Mouse (Mus musculus): ENCODE measurements at regions not wholly inside any gene's neighbourhood (a gene's known extent, or its start where the extent isn't known, plus 50 kb on each side); places are given as distances from the start of the nearest gene placed in this dataset.

DNA sequence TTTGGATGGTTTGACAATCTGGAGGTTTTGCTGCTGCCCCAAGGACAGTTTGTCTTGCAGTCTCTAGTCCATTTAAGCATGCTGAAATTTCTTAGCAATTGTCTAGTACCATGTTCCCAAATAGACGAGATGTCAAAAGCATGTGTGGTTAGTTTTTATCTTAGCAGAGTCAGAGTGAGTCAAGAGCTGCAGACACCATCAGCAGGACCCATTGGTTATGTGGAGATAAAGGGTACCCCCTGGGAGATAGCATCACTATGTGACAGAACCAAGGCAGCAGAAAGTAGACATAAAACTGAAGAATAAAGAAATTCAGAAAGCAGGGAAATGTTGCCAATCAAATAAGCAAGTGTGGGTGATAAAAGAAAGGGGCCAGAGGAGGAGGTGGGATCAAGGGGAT, 51.4 kb upstream of the Pla2g4a start:
- no peaks in the 10 kb centered on the region for H3K36me3 ChIP-seq (ENCODE audit: insufficient read depth, low read length)
- H3K9me3 ChIP-seq (replicated peaks; ENCODE audit: low read length), result no peaks in the 10 kb centered on the region
- TF ChIP-seq CTCF (IDR thresholded peaks at IDR 0.05; ENCODE audit: low read depth), result no peak
- no peak overlapping the region for H3K9ac ChIP-seq (ENCODE audit: low read depth, low read length)
- no peaks in the 10 kb centered on the region for H3K4me1 ChIP-seq (replicated peaks; ENCODE audit: insufficient read depth, low read length)
- ATAC-seq (replicated peaks; ENCODE audit: low FRiP score, low read depth) (no peak), DNase-seq (ENCODE audit: low spot score) (no peak)
- no peaks in the 10 kb centered on the region for H3K27me3 ChIP-seq (ENCODE audit: insufficient read depth, low read length)
- 78% methylated on average over 1 of the region's 1 CpGs for WGBS
- no peak overlapping the region for H3K4me3 ChIP-seq (replicated peaks; ENCODE audit: low read depth, low read length)
- H3K27ac ChIP-seq, result no peak overlapping the region
- no peak overlapping the region for H3K4me2 ChIP-seq (ENCODE audit: low read length)
